Mouse (Mus musculus) left cerebral cortex, postnatal 14 days (tissue): ENCODE measurements around the gene Lrrc8d. TPM values are rescaled to one million over a fixed set of nuclear protein-coding genes. Genes with fewer than 3 reads are reported as not detected.

Experiments
- DNase-seq, 2 experiments: peaks; one replicate each; pipeline ENCODE4 v3.0.0; 2021 to 2022; ENCODE audit warnings: low spot score in 2 of 2, mixed read lengths in 1 of 2
- intact Hi-C: fragments of 180-260 bp; cut with DNase I; formaldehyde crosslinking; loops from one replicate; pipeline ENCODE4 v1.15.1; 2025
- total RNA-seq, 2 experiments: library from RNA; stranded (reverse); gene quantifications; 2 replicates each; pipeline ENCODE4 v1.2.3; 2021

Gene Lrrc8d
- total RNA-seq, 2 experiments from 2014 or later = 34.9 to 45.6 TPM

DNA sequence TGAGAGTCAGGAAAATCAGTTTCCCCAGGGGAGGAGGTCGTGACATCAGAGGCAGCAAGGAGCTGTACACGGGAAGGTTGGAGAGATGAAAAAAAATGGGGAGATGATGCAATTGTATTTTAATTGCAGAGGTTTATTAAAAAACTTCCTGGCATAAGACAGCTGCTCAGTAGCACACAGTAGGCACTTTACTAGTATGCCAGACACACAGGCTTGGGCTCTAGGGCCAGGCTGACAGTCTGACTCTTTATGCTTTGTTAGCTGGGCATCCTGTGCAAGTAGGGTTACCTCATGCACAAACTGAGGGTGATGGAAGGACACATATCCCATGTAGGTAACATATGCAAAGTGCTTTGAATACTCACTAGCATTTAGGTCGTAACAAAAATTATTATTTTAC lies 171.4 kb downstream of the Lrrc8d start:
- intact Hi-C loops = no loop called here
- no peak for DNase-seq

DNA sequence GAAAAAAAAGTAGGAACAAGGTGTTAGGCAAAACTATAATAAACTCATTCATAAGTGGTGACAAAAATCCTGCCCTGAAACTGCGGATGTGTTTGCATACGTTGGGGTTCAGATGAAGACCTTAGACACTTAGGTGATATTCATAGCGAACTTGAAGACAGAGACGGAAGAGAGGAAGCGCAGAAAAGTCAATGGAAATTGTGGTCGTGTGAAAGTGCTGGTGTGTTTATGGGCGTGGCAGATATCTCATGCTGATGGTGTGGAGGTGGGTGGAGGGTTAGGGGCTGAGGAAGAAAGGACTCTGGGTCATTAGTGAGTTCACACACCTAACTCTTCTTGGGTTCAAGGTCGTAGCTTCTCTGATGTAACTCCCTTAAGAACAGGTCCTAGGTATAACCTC lies 172.4 kb downstream of the Lrrc8d start:
- intact Hi-C loops = no loop called here
- DNase-seq = no peak

GRCm38 (mm10) chr5:105872916-105873315 lies 173.1 kb downstream of the Lrrc8d start:
- intact Hi-C loops = no loop called here
- DNase-seq = no peak

DNA sequence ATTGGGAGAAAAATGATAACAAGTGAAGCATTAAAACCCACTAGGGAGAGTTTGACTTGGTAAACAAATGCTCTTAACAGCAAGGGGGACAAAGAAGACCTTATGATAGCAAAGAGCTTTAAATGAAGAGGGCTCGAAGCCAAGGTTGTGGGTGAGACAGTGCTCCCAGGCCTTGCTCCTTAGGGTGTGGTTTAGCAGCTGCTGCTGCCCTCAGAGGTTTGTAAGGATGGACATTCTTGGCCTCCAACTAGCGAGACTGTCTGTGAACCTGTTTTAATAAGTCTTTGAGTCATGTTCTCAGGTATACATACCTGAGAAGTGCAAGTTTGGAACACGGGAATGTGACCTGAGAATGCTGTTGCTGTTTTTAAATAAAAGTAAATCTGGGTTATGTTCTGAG lies 174.0 kb downstream of the Lrrc8d start:
- DNase-seq = no peak
- intact Hi-C loops = no loop called here

- intact Hi-C loops = no loop called here
- DNase-seq = no peak
Measured at GRCm38 (mm10) chr5:105874476-105874875, 174.7 kb downstream of the Lrrc8d start.

- peak; percentile 79 to 87 for DNase-seq
- intact Hi-C loops = no loop called here
Measured at GRCm38 (mm10) chr5:105876068-105876924, 176.5 kb downstream of the Lrrc8d start, which contains the start of gene Zfp326. Gene Zfp326, plus strand, starts transcription at chr5:105876565.

GRCm38 (mm10) chr5:105876925-105877774 lies 177.4 kb downstream of the Lrrc8d start:
- intact Hi-C loops = no loop called here
- DNase-seq = no peak

Other genes starting within 250 kb of the Lrrc8d start
- gene Lrrc8c, start 180.6 kb upstream of the Lrrc8d start, total RNA-seq = 10 to 100 TPM; 28.2 to 36.4 TPM
- 10 to 100 TPM; 37.0 to 40.0 TPM for gene Zfp326, start 176.6 kb downstream of the Lrrc8d start, total RNA-seq